Mouse (Mus musculus) stomach, postnatal 0 days (tissue): Measurements from ENCODE around the gene Ppp1r14b. TPM values are rescaled to one million over a fixed set of nuclear protein-coding genes. Genes with fewer than 3 reads are reported as not detected.

Experiments used
- ATAC-seq: fragments of 200-750 bp; cut with Nextera tagmentation; 2 replicates; pipeline ENCODE4 v1.8.0; 2017; ENCODE audit not compliant: low FRiP score, low TSS enrichment
- DNase-seq: peaks from one replicate; pipeline ENCODE4 v3.0.0-alpha.2; 2016; ENCODE audit warnings: low spot score
- H3K27ac ChIP-seq: fragments of 300-500 bp; sonication (generic); replicated peaks from 2 replicates; pipeline ENCODE4 v1.5.1; 2014; ENCODE audit warnings: mild to moderate bottlenecking, control low read depth
- H3K27me3 ChIP-seq: fragments of 300-500 bp; sonication (generic); 2 replicates; pipeline ENCODE4 v1.6.1; 2014; ENCODE audit warnings: low read length; ENCODE audit not compliant: control insufficient read depth, insufficient read depth
- H3K36me3 ChIP-seq: fragments of 300-500 bp; sonication (generic); 2 replicates; pipeline ENCODE4 v1.6.1; 2014; ENCODE audit warnings: low read length, mixed read lengths; ENCODE audit not compliant: control insufficient read depth, insufficient read depth
- H3K4me1 ChIP-seq: fragments of 300-500 bp; sonication (generic); replicated peaks from 2 replicates; pipeline ENCODE4 v1.6.1; 2014; ENCODE audit warnings: antibody characterized with exemption; ENCODE audit not compliant: control insufficient read depth, insufficient read depth
- H3K4me2 ChIP-seq: fragments of 300-500 bp; sonication (generic); replicated peaks from 2 replicates; pipeline ENCODE4 v1.6.1; 2014; ENCODE audit warnings: low read depth, mild to moderate bottlenecking, control low read depth, moderate library complexity
- H3K4me3 ChIP-seq: fragments of 300-500 bp; sonication (generic); 2 replicates; pipeline ENCODE4 v1.5.1; 2014; ENCODE audit warnings: low read depth, low read length, control low read depth
- H3K9ac ChIP-seq: fragments of 300-500 bp; sonication (generic); 2 replicates; pipeline ENCODE4 v1.6.1; 2014; ENCODE audit warnings: mild to moderate bottlenecking, low read length, control low read depth, mixed read lengths
- H3K9me3 ChIP-seq: fragments of 300-500 bp; sonication (generic); 2 replicates; pipeline ENCODE4 v1.6.1; 2016; ENCODE audit warnings: low read length; ENCODE audit not compliant: control insufficient read depth
- CTCF ChIP-seq: IDR thresholded peaks from 2 replicates; pipeline ENCODE4 v1.5.1; 2016; ENCODE audit warnings: antibody characterized with exemption, low read depth, mild to moderate bottlenecking, moderate library complexity
- EP300 ChIP-seq: optimal IDR thresholded peaks from 2 replicates; pipeline ENCODE3; 2016; ENCODE audit warnings: antibody characterized with exemption
- WGBS: fragments of 180-500 bp; shearing (Covaris S2); extraction: QIAGEN DNeasy Blood & Tissue Kit; methylation state at CpG from one replicate; pipeline ENCODE4 v1.1.7; 2014; 5-methylcytosine and 5-hydroxymethylcytosine counted together
- polyA plus RNA-seq: library from polyadenylated mRNA; unstranded; fragments of >200 nt; fragmentation: Nextera tagmentation; extraction: Ambion mirVana; gene quantifications from 2 replicates; pipeline ENCODE4 v1.2.1, GENCODE M21; 2015

The Ppp1r14b gene
- polyA plus RNA-seq, 1 experiment from 2014 or later = 148 TPM

GRCm38 (mm10) chr19:6970460-6971085, 4.2 kb upstream of the Ppp1r14b start:
- peak overlapping the region; percentile 31; the same call in 1 of the 2 replicates for H3K9ac ChIP-seq
- DNase-seq (no peak), ATAC-seq (no peak)
- no peaks in the 10 kb centered on the region for H3K27me3 ChIP-seq
- no peak overlapping the region for H3K4me3 ChIP-seq
- H3K4me1 ChIP-seq = peaks cover 10% of the 10 kb centered on the region
- H3K9me3 ChIP-seq = no peaks in the 10 kb centered on the region
- H3K4me2 ChIP-seq = peak overlapping the region; percentile 87
- H3K27ac ChIP-seq = peak overlapping the region; percentile 25; the same call in 1 of the 2 replicates
- H3K36me3 ChIP-seq = peaks cover 10% of the 10 kb centered on the region
- TF ChIP-seq EP300 (no peak), CTCF (no peak)
- 33% methylated on average over 10 of the region's 11 CpGs for WGBS

DNA sequence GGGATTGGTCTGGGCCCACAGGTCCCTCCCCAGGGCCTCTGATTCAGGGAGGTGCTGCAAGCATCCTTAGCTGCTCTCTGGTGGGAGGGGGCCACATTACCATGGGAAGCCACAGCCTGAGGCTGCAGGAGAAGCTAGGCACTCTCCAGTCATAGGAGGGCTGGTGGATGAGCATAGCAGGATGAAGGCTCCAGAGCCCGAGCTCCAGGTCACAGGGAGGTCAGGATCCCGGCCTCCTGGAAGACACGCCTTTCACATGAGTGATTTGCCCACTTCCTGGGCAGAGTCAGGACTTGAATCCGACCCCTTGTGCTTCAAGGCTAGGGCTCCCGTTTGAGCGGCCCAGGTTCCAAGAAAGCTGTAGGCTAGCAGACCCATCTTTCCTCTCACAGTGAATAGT, 3.1 kb upstream of the Ppp1r14b start:
- Histone ChIP-seq H3K9ac (no peak overlapping the region), H3K4me1 (peaks cover 10% of the 10 kb centered on the region)
- ATAC-seq = no peak

DNA sequence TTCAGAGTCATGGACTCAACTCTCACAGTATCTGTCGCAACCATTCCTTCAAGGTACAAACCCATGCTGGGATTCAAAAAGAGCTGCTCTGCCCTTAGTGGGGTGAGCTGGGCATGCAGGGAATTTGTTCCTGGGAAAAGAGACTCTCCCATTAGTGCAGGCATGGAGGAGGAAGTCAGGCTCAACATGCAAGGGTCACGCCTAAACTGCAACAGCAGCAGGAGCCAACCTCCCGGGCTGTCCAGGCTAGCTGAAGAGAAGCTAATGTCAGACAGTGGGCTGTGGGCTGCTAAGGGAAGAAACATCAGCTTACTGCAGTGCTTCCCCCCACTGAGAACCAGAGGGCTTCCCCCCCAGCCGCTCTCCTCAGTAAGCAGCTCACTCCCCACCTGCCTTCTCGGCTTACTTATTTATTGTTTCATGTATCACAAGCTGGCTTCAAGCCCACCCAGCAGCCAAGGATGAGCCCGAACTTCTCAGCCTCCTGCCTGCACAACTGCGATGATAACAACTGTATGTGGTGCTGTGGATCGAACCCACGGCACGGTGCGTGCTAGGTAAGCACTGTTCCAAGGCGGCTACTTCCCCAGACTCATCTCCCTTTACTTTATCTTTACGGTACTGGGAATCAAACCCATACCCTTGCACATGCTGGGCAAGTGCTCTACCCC, 2.4 kb upstream of the Ppp1r14b start:
- Histone ChIP-seq H3K27ac (peak overlapping the region; percentile 56; the same call in 1 of the 2 replicates), H3K9me3 (no peaks in the 10 kb centered on the region), H3K27me3 (no peaks in the 10 kb centered on the region), H3K36me3 (no peaks in the 10 kb centered on the region), H3K4me3 (no peak overlapping the region), H3K9ac (no peak overlapping the region), H3K4me2 (no peak overlapping the region), H3K4me1 (peaks cover 10% of the 10 kb centered on the region)
- ATAC-seq = no peak
- TF ChIP-seq EP300 (no peak), CTCF (no peak)
- no peak for DNase-seq
- WGBS = 76% methylated on average over 13 of the region's 13 CpGs

More for the DNA sequence above, 3.1 kb upstream of the Ppp1r14b start:
- 31% methylated on average over 6 of the region's 6 CpGs for WGBS
- Histone ChIP-seq H3K4me3 (no peak overlapping the region), H3K27ac (peak overlapping the region; percentile 56; the same call in 1 of the 2 replicates), H3K36me3 (no peaks in the 10 kb centered on the region), H3K9me3 (no peaks in the 10 kb centered on the region), H3K4me2 (no peak overlapping the region), H3K27me3 (no peaks in the 10 kb centered on the region)
- TF ChIP-seq EP300 = no peak
- TF ChIP-seq CTCF = no peak
- DNase-seq = no peak

DNA sequence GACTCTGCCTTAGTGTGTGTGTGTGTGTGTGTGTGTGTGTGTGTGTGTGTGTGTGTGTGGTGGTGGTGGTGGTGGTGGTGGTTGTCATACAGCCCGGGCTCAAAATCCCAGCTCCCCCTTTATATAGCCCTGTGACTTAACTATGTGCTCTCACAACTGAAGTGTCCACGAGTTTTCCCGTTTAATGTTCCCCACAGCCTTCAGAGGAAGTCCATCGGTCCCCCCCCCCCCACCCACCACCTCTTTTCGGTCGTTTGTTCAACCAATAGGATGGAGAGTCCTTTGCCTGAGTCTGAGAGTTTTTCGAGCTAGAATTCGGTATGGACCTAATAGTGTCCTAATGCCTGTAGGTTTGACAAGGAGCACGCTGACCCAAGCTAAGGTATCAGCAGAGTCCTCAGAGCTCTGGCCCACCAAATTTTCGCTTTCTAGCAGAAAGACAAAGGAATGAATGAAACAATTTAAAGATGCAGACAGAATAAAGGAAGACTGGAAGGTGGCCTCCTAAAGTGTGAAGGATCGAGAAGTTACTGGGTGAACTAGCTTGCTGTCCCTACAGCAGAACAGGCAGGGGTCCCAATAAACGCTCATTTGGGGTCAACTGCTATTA, 1.1 kb upstream of the Ppp1r14b start:
- Histone ChIP-seq H3K27ac (peak overlapping the region; percentile 93), H3K9ac (no peak overlapping the region), H3K9me3 (no peaks in the 10 kb centered on the region), H3K4me3 (peak overlapping the region; percentile 65), H3K4me1 (peaks cover 13% of the 10 kb centered on the region), H3K36me3 (peaks cover 6% of the 10 kb centered on the region), H3K4me2 (peak overlapping the region; percentile 74), H3K27me3 (no peaks in the 10 kb centered on the region)
- DNase-seq = no peak
- WGBS = 31% methylated on average over 12 of the region's 12 CpGs
- no peak for ATAC-seq
- TF ChIP-seq CTCF (no peak), EP300 (no peak)

DNA sequence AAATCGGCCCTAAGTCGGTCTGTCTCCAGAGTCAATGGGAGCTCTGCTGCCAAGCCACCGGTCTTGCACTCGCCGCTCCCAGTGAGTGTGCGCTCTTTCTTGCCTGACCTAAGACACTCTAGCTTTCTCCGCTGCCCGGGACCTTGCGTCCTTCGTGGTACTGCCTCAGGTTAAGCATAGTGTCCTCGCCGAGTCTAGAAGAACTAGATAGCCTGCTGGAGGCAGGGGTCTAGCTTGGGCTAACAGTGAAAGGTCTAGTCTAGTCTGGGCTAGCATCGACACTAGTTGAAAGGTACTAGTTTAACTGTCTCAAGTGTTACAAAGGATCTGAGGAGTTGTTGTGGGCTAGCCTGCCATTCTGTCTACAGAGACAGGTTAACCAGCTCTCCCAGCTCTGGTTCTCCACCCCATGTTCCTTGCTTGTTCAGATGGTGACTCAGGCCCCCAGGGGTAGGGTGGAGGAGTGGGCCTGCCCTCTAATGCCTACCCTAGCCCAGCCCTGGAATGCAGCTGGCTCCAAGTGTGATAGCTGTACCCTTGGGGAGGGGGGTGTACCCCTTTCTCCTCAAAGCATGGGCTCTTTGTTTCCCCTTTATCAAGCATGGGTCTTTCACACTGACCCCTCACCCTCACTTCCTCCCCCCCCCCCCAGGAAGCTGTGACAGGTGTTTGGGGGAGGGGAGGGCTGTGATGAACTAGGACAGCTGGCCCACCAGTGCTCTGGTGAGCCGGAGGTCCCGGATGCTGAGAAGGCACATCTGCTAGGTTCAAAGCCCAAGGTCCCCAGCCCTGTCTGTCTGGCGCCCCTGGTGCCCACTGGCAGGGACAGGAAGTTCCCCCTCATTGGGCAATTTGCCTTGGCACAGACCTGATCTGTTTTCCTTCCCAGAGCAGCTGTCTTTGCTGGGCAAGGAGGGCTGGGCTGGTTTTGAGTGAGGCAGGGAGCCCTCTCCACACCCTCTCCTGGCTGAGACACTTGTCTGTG, 1.1 kb downstream of the Ppp1r14b start, which contains the start of gene Plcb3:
Gene Plcb3, minus strand, starts transcription at position 934 of the 985 bp plus-strand sequence.
- Histone ChIP-seq H3K27ac (peak within 1 kb of the TSS; percentile 93), H3K4me1 (peaks cover 4% of the 10 kb centered on the region)

More for the DNA sequence above, 1.1 kb downstream of the Ppp1r14b start, which contains the start of gene Plcb3:
- DNase-seq (peak; percentile 67), ATAC-seq (no peak)
- TF ChIP-seq EP300 = no peak
- peak; percentile 57 for TF ChIP-seq CTCF
- H3K4me3 ChIP-seq = peak within 1 kb of the TSS; percentile 65
- H3K9me3 ChIP-seq = no peaks in the 10 kb centered on the region
- H3K27me3 ChIP-seq = no peaks in the 10 kb centered on the region
- under 1% methylated on average over 16 of the region's 16 CpGs for WGBS
- peak within 1 kb of the TSS; percentile 69 for H3K9ac ChIP-seq
- peak within 1 kb of the TSS; percentile 74 for H3K4me2 ChIP-seq
- peaks cover 6% of the 10 kb centered on the region for H3K36me3 ChIP-seq
